In the genomic region with DNA sequence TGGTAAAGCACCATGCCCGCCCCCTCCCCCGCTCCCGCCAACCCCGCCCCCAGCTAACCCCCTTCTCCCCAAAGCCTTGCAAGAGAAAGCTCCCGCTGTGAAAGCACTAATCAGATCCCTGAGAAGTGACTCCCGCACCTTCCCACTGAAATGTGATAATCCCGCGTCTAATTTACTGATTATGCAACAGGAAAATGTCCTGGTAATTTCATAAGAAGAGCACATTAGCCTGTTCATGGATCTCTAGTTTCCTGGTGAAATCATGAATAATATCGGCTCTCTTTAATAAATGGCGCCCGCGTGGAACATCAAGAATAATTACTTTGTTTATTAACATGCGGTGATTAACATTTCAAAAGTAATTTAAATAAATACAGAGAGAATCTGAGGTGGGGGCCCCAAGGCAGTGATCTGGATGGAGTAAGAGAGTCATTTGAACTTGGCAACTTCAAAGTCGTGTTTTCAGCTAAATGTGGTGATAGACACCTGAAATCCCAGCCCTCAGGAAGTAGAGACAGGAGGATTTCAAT, we compare ENCODE assay signal across 20 mouse cellular contexts. TPM values are rescaled to one million over a fixed set of nuclear protein-coding genes. Genes with fewer than 3 reads are reported as not detected.
DNase-seq lines count a peak whose midpoint lies in the region; ATAC-seq lines count a peak whose summit lies in the region.
"Had no signal": no experiment of that assay in that cellular context is flagged by ENCODE, and none has a peak within 500 bp of the region (broad histone marks: within the 10 kb centered on the region; RNA-seq: fewer than 3 reads in every experiment).

No protein-coding gene starts in this region.

- no peaks in the 10 kb centered on the region for H3K36me3 ChIP-seq in hindbrain, embryonic 13.5 days
- no peaks in the 10 kb centered on the region for H3K36me3 ChIP-seq in hindbrain, embryonic 11.5 days (ENCODE audit: control insufficient read depth, insufficient read depth, low read length)
- no peaks in the 10 kb centered on the region for H3K36me3 ChIP-seq in neural tube, embryonic 13.5 days
- H3K36me3 ChIP-seq in neural tube, embryonic 15.5 days = no peaks in the 10 kb centered on the region
- no peaks in the 10 kb centered on the region for H3K36me3 ChIP-seq in forebrain, embryonic 14.5 days (ENCODE audit: control insufficient read depth, insufficient read depth, low read length)
- no peaks in the 10 kb centered on the region for H3K36me3 ChIP-seq in midbrain, embryonic 15.5 days (replicated peaks)

- no peaks in the 10 kb centered on the region for H3K9me3 ChIP-seq in hindbrain, embryonic 13.5 days
- H3K9me3 ChIP-seq in hindbrain, embryonic 11.5 days (ENCODE audit: control insufficient read depth, low read length) = no peaks in the 10 kb centered on the region
- H3K9me3 ChIP-seq in neural tube, embryonic 13.5 days = no peaks in the 10 kb centered on the region
- no peaks in the 10 kb centered on the region for H3K9me3 ChIP-seq in neural tube, embryonic 15.5 days (replicated peaks)
- no peaks in the 10 kb centered on the region for H3K9me3 ChIP-seq in forebrain, embryonic 14.5 days (replicated peaks; ENCODE audit: control insufficient read depth, low read length)
- no peaks in the 10 kb centered on the region for H3K9me3 ChIP-seq in midbrain, embryonic 15.5 days

- peaks cover 7% of the 10 kb centered on the region for H3K4me1 ChIP-seq in hindbrain, embryonic 13.5 days (replicated peaks)
- no peaks in the 10 kb centered on the region for H3K4me1 ChIP-seq in hindbrain, embryonic 11.5 days (replicated peaks; ENCODE audit: control insufficient read depth, insufficient read depth, low read length)
- H3K4me1 ChIP-seq in neural tube, embryonic 13.5 days (replicated peaks) = peaks cover 8% of the 10 kb centered on the region
- 0 out of 2 replicates have a peak, but pooled peaks cover 5% of the 10 kb centered on the region for H3K4me1 ChIP-seq in neural tube, embryonic 15.5 days
- peaks cover 5% of the 10 kb centered on the region; the same call in 1 of the 2 replicates for H3K4me1 ChIP-seq in forebrain, embryonic 14.5 days (ENCODE audit: control insufficient read depth, insufficient read depth, low read length)
- H3K4me1 ChIP-seq in midbrain, embryonic 15.5 days = peaks cover 6% of the 10 kb centered on the region; the same call in 1 of the 2 replicates

- no peaks in the 10 kb centered on the region for H3K27me3 ChIP-seq in hindbrain, embryonic 13.5 days
- no peaks in the 10 kb centered on the region for H3K27me3 ChIP-seq in hindbrain, embryonic 11.5 days (ENCODE audit: control insufficient read depth, insufficient read depth, low read length)
- no peaks in the 10 kb centered on the region for H3K27me3 ChIP-seq in neural tube, embryonic 13.5 days
- H3K27me3 ChIP-seq in neural tube, embryonic 15.5 days (replicated peaks) = no peaks in the 10 kb centered on the region
- no peaks in the 10 kb centered on the region for H3K27me3 ChIP-seq in forebrain, embryonic 14.5 days (replicated peaks; ENCODE audit: control insufficient read depth, insufficient read depth, low read length)
- H3K27me3 ChIP-seq in midbrain, embryonic 15.5 days (replicated peaks) = no peaks in the 10 kb centered on the region

- H3K4me2 ChIP-seq in hindbrain, embryonic 13.5 days = peak overlapping the region; percentile 25; the same call in 1 of the 2 replicates
- H3K4me2 ChIP-seq in hindbrain, embryonic 11.5 days (replicated peaks; ENCODE audit: low read depth, low read length) = no peak overlapping the region
- 0 out of 2 replicates have a peak overlapping the region, but pooled peaks have one; percentile 16 for H3K4me2 ChIP-seq in neural tube, embryonic 13.5 days
- no peak overlapping the region for H3K4me2 ChIP-seq in neural tube, embryonic 15.5 days
- H3K4me2 ChIP-seq in forebrain, embryonic 14.5 days (ENCODE audit: low read length) = peak overlapping the region; percentile 33
- H3K4me2 ChIP-seq in midbrain, embryonic 15.5 days = peak overlapping the region; percentile 16; the same call in 1 of the 2 replicates
- H3K4me2 ChIP-seq: heart, embryonic 11.5 days had no signal

- DNase-seq in hindbrain, embryonic 11.5 days (ENCODE audit: low spot score) = no peak
- DNase-seq in forebrain, embryonic 14.5 days (ENCODE audit: low spot score) = peak; percentile 53
- no peak for DNase-seq in spleen, postnatal 36 days (ENCODE audit: low spot score in 2 of 2)
- DNase-seq in cerebellum, adult 9-11 months = no peak
- DNase-seq: adrenal gland, postnatal 14 days; cerebellum, adult 9-10 months; gastrocnemius, postnatal 36 days; heart, postnatal 36 days; kidney, postnatal 25 days; lung, adult 18-20 months; right cerebral cortex, postnatal 25 days; thymus, postnatal 36 days had no signal

- 0 out of 2 replicates have a peak, but pooled peaks have one; percentile 36 for ATAC-seq in hindbrain, embryonic 13.5 days (ENCODE audit: low FRiP score)
- ATAC-seq in hindbrain, embryonic 11.5 days (ENCODE audit: low FRiP score) = no peak
- ATAC-seq in neural tube, embryonic 13.5 days (ENCODE audit: low read depth) = peak; percentile 43; the same call in 1 of the 2 replicates
- ATAC-seq in neural tube, embryonic 15.5 days (ENCODE audit: low FRiP score) = no peak
- 0 out of 2 replicates have a peak, but pooled peaks have one; percentile 48 for ATAC-seq in forebrain, embryonic 14.5 days
- peak; percentile 42; the same call in 1 of the 2 replicates for ATAC-seq in midbrain, embryonic 15.5 days (replicated peaks)
- ATAC-seq: activated CD4-positive, CD25-positive, alpha-beta regulatory T cell, adult 4 months; intestine, postnatal 0 days had no signal

- 0 out of 2 replicates have a peak overlapping the region, but pooled peaks have one; percentile 9 for H3K27ac ChIP-seq in hindbrain, embryonic 13.5 days
- no peak overlapping the region for H3K27ac ChIP-seq in hindbrain, embryonic 11.5 days (ENCODE audit: low read depth, low read length)
- no peak overlapping the region for H3K27ac ChIP-seq in neural tube, embryonic 13.5 days (replicated peaks)
- no peak overlapping the region for H3K27ac ChIP-seq in neural tube, embryonic 15.5 days (replicated peaks)
- H3K27ac ChIP-seq in forebrain, embryonic 14.5 days (ENCODE audit: low read depth, low read length) = no peak overlapping the region
- no peak overlapping the region for H3K27ac ChIP-seq in midbrain, embryonic 15.5 days

- 29% methylated on average over 14 of the region's 14 CpGs for WGBS in hindbrain, embryonic 13.5 days
- 29% methylated on average over 14 of the region's 14 CpGs for WGBS in hindbrain, embryonic 11.5 days
- WGBS in neural tube, embryonic 13.5 days = 26% methylated on average over 14 of the region's 14 CpGs
- WGBS in neural tube, embryonic 15.5 days = 22% methylated on average over 14 of the region's 14 CpGs
- 8% methylated on average over 14 of the region's 14 CpGs for WGBS in forebrain, embryonic 14.5 days
- WGBS in midbrain, embryonic 15.5 days = 19% methylated on average over 14 of the region's 14 CpGs

- no peak overlapping the region for H3K9ac ChIP-seq in hindbrain, embryonic 13.5 days
- no peak overlapping the region for H3K9ac ChIP-seq in hindbrain, embryonic 11.5 days (ENCODE audit: low read depth, low read length)
- H3K9ac ChIP-seq in neural tube, embryonic 13.5 days = no peak overlapping the region
- no peak overlapping the region for H3K9ac ChIP-seq in neural tube, embryonic 15.5 days (replicated peaks)
- H3K9ac ChIP-seq in forebrain, embryonic 14.5 days (ENCODE audit: low read length) = no peak overlapping the region
- no peak overlapping the region for H3K9ac ChIP-seq in midbrain, embryonic 15.5 days

- no peak overlapping the region for H3K4me3 ChIP-seq in hindbrain, embryonic 13.5 days
- no peak overlapping the region for H3K4me3 ChIP-seq in hindbrain, embryonic 11.5 days (ENCODE audit: low read depth, low read length)
- no peak overlapping the region for H3K4me3 ChIP-seq in neural tube, embryonic 13.5 days
- no peak overlapping the region for H3K4me3 ChIP-seq in neural tube, embryonic 15.5 days (replicated peaks)
- no peak overlapping the region for H3K4me3 ChIP-seq in forebrain, embryonic 14.5 days (ENCODE audit: low read depth, low read length)
- H3K4me3 ChIP-seq in midbrain, embryonic 15.5 days = no peak overlapping the region

RNA-seq across cellular contexts. Expression of gene Gas7, which starts 24.1 kb away (rescaled TPM):
- polyA plus RNA-seq in hindbrain, embryonic 13.5 days (2015; fragmentation: Nextera tagmentation; extraction: Ambion mirVana) = 11.0 and 11.3 TPM in 2 replicates
- polyA plus RNA-seq in hindbrain, embryonic 11.5 days (2014; fragmentation: Nextera tagmentation; extraction: Ambion mirVana) = 2.6 and 4.2 TPM in 2 replicates
- polyA plus RNA-seq in neural tube, embryonic 13.5 days (2015; fragmentation: Nextera tagmentation; extraction: Ambion mirVana) = 11.0 and 12.8 TPM in 2 replicates
- polyA plus RNA-seq in neural tube, embryonic 15.5 days (2015; fragmentation: Nextera tagmentation; extraction: Ambion mirVana) = 26.6 and 26.7 TPM in 2 replicates
- 39.5 and 49.3 TPM in 2 replicates for polyA plus RNA-seq in forebrain, embryonic 14.5 days (2014; fragmentation: Nextera tagmentation; extraction: Ambion mirVana)
- polyA plus RNA-seq in midbrain, embryonic 15.5 days (2015; fragmentation: Nextera tagmentation; extraction: Ambion mirVana) = 36.1 and 37.6 TPM in 2 replicates
- polyA plus RNA-seq: C2C12 had no signal

Comparison
In these comparisons a context has a peak if more than half of its experiments do, and no peak if none do; other contexts are left out.
1. ATAC-seq: peak in hindbrain, embryonic 13.5 days (single experiment), neural tube, embryonic 13.5 days (single experiment), forebrain, embryonic 14.5 days (single experiment) and midbrain, embryonic 15.5 days (single experiment); none in hindbrain, embryonic 11.5 days (single experiment) and neural tube, embryonic 15.5 days (single experiment).
2. H3K4me2 ChIP-seq: peak in hindbrain, embryonic 13.5 days (single experiment), neural tube, embryonic 13.5 days (single experiment), forebrain, embryonic 14.5 days (single experiment) and midbrain, embryonic 15.5 days (single experiment); none in hindbrain, embryonic 11.5 days (single experiment) and neural tube, embryonic 15.5 days (single experiment).